Mouse (Mus musculus) olfactory bulb, adult 2 months (tissue): Measurements from ENCODE around the gene Kcns1.

ENCODE experiments used
- CTCF ChIP-seq: fragments of 200-500 bp; IDR thresholded peaks from 2 replicates; pipeline ENCODE4 v1.5.1; 2012; ENCODE audit warnings: low read depth, mild to moderate bottlenecking, low read length, moderate library complexity; ENCODE audit not compliant: insufficient read depth
- POLR2A ChIP-seq: fragments of 200-500 bp; IDR thresholded peaks from 2 replicates; pipeline ENCODE4 v1.6.1; 2012; ENCODE audit warnings: mild to moderate bottlenecking, low read depth, low read length, moderate library complexity; ENCODE audit not compliant: insufficient read depth

GRCm38 (mm10) chr2:164206676-164207075 is 35.8 kb upstream of the Kcns1 start:
- no peak for TF ChIP-seq CTCF
- no peak for TF ChIP-seq POLR2A
